Mouse (Mus musculus): Measurements from ENCODE around the gene Apobec2.

GRCm38 (mm10) chr17:48425823-48426612 lies 6.7 kb downstream of the Apobec2 start:
- no peak for TF ChIP-seq CTCF (IDR thresholded peaks at IDR 0.05; ENCODE audit: control insufficient read depth, insufficient read depth, insufficient read length)
- no peak for TF ChIP-seq USF1 (IDR thresholded peaks at IDR 0.05; ENCODE audit: low read depth)
- TF ChIP-seq MAX (IDR thresholded peaks at IDR 0.05), result no peak
